Mouse (Mus musculus) C2C12 (cell line): Measurements from ENCODE around the gene Nxph1. TPM values are rescaled to one million over a fixed set of nuclear protein-coding genes. Genes with fewer than 3 reads are reported as not detected.

Experiments used
- H3K27me3 ChIP-seq: one replicate; pipeline ENCODE4 v1.6.1; 2011; ENCODE audit not compliant: control insufficient read depth, insufficient read depth, insufficient read length
- H3K36me3 ChIP-seq: one replicate; pipeline ENCODE4 v1.6.1; 2011; ENCODE audit not compliant: control insufficient read depth, insufficient read depth
- H3K4me3 ChIP-seq: one replicate; pipeline ENCODE4 v1.5.1; 2011; ENCODE audit warnings: mild to moderate bottlenecking, control low read depth; ENCODE audit not compliant: poor library complexity, insufficient read depth, severe bottlenecking
- H3K79me2 ChIP-seq: one replicate; pipeline ENCODE4 v1.6.1; 2011; ENCODE audit not compliant: control insufficient read depth, insufficient read depth
- H3K79me3 ChIP-seq: one replicate; pipeline ENCODE4 v1.6.1; 2011; ENCODE audit warnings: low read depth, control low read depth
- H3ac ChIP-seq: one replicate; pipeline ENCODE3; 2011; ENCODE audit warnings: low read depth; ENCODE audit not compliant: control insufficient read depth, insufficient read length
- CEBPB ChIP-seq: IDR thresholded peaks from one replicate; pipeline ENCODE4 v1.6.1; 2011; ENCODE audit warnings: low read depth, mild to moderate bottlenecking, control low read depth, moderate library complexity
- CTCF ChIP-seq: IDR thresholded peaks from one replicate; pipeline ENCODE4 v1.5.1; 2011; ENCODE audit not compliant: control insufficient read depth, insufficient read depth, insufficient read length
- FOSL1 ChIP-seq: IDR thresholded peaks from one replicate; pipeline ENCODE4 v1.8.0; 2011; ENCODE audit warnings: mild to moderate bottlenecking, low read length; ENCODE audit not compliant: poor library complexity, insufficient read depth, severe bottlenecking
- MAX ChIP-seq: IDR thresholded peaks from one replicate; pipeline ENCODE4 v1.6.1; 2011; ENCODE audit warnings: mild to moderate bottlenecking, control low read depth
- MYOD1 ChIP-seq: IDR thresholded peaks from one replicate; pipeline ENCODE4 v1.6.1; 2011; ENCODE audit warnings: low read depth; ENCODE audit not compliant: control insufficient read depth, insufficient read length
- MYOG ChIP-seq: IDR thresholded peaks from one replicate; pipeline ENCODE4 v1.6.1; 2011; ENCODE audit not compliant: control insufficient read depth, insufficient read length; ENCODE audit errors: extremely low read depth
- USF1 ChIP-seq: IDR thresholded peaks from one replicate; pipeline ENCODE4 v1.6.1; 2011; ENCODE audit warnings: low read depth, mild to moderate bottlenecking, control low read depth, moderate library complexity
- polyA plus RNA-seq: library from polyadenylated mRNA; unstranded; fragments of >200 nt; fragmentation: generic; extraction: Trizol; gene quantifications from one replicate; pipeline ENCODE4 v1.2.1, GENCODE M21; 2012; ENCODE audit warnings: missing spikeins

The Nxph1 gene
- polyA plus RNA-seq, 1 experiment: not detected

- Histone ChIP-seq H3K27me3 (no peaks in the 10 kb centered on the region), H3K36me3 (no peaks in the 10 kb centered on the region), H3K4me3 (no peak overlapping the region), H3K79me3 (no peaks in the 10 kb centered on the region), H3ac (no peak overlapping the region), H3K79me2 (no peaks in the 10 kb centered on the region)
- no peak for TF ChIP-seq CEBPB
- no peak for TF ChIP-seq FOSL1
- TF ChIP-seq CTCF: no peak
- no peak for TF ChIP-seq MYOD1
- TF ChIP-seq MAX: no peak
- no peak for TF ChIP-seq USF1
- TF ChIP-seq MYOG: no peak
These were observed 48.2 kb downstream of the Nxph1 start for GRCm38 (mm10) chr6:8996301-8996943.

GRCm38 (mm10) chr6:8997326-8997725 lies 49.1 kb downstream of the Nxph1 start:
- Histone ChIP-seq H3K79me2 (no peaks in the 10 kb centered on the region), H3K27me3 (no peaks in the 10 kb centered on the region), H3K36me3 (no peaks in the 10 kb centered on the region), H3K4me3 (no peak overlapping the region), H3K79me3 (no peaks in the 10 kb centered on the region), H3ac (no peak overlapping the region)
- no peak for TF ChIP-seq USF1
- no peak for TF ChIP-seq CTCF

- Histone ChIP-seq H3ac (no peak overlapping the region), H3K27me3 (no peaks in the 10 kb centered on the region), H3K79me2 (no peaks in the 10 kb centered on the region), H3K4me3 (no peak overlapping the region), H3K79me3 (no peaks in the 10 kb centered on the region), H3K36me3 (no peaks in the 10 kb centered on the region)
- no peak for TF ChIP-seq FOSL1
- no peak for TF ChIP-seq CEBPB
- no peak for TF ChIP-seq MYOD1
- TF ChIP-seq MYOG: no peak
- no peak for TF ChIP-seq USF1
- no peak for TF ChIP-seq MAX
- no peak for TF ChIP-seq CTCF
These were observed 54.5 kb downstream of the Nxph1 start for GRCm38 (mm10) chr6:9002686-9003085.

- Histone ChIP-seq H3K79me3 (no peaks in the 10 kb centered on the region), H3K4me3 (no peak overlapping the region), H3K27me3 (no peaks in the 10 kb centered on the region), H3K36me3 (no peaks in the 10 kb centered on the region), H3K79me2 (no peaks in the 10 kb centered on the region), H3ac (no peak overlapping the region)
- TF ChIP-seq MAX (no peak), CEBPB (no peak), USF1 (no peak), MYOD1 (no peak), MYOG (no peak), FOSL1 (no peak), CTCF (no peak)
These were observed 78.4 kb downstream of the Nxph1 start for GRCm38 (mm10) chr6:9026631-9027030.

GRCm38 (mm10) chr6:9027146-9027545 lies 78.9 kb downstream of the Nxph1 start:
- H3K36me3 ChIP-seq: no peaks in the 10 kb centered on the region
- H3K27me3 ChIP-seq: no peaks in the 10 kb centered on the region
- H3ac ChIP-seq: no peak overlapping the region
- no peaks in the 10 kb centered on the region for H3K79me2 ChIP-seq
- TF ChIP-seq FOSL1 (no peak), CEBPB (no peak), USF1 (no peak), MYOD1 (no peak), MAX (no peak), CTCF (no peak), MYOG (no peak)
- H3K4me3 ChIP-seq: no peak overlapping the region
- no peaks in the 10 kb centered on the region for H3K79me3 ChIP-seq

- no peaks in the 10 kb centered on the region for H3K79me3 ChIP-seq
- H3ac ChIP-seq: no peak overlapping the region
- TF ChIP-seq MAX (no peak), MYOD1 (no peak), FOSL1 (no peak), MYOG (no peak), CEBPB (no peak), CTCF (no peak), USF1 (no peak)
- H3K4me3 ChIP-seq: no peak overlapping the region
- H3K27me3 ChIP-seq: no peaks in the 10 kb centered on the region
- no peaks in the 10 kb centered on the region for H3K36me3 ChIP-seq
- no peaks in the 10 kb centered on the region for H3K79me2 ChIP-seq
These were observed 80.3 kb downstream of the Nxph1 start for GRCm38 (mm10) chr6:9028501-9028900.
